Mouse (Mus musculus) forebrain, embryonic 15.5 days (tissue): Measurements from ENCODE around the gene Ufm1. TPM values are rescaled to one million over a fixed set of nuclear protein-coding genes. Genes with fewer than 3 reads are reported as not detected.

ENCODE experiments used
- ATAC-seq: fragments of 200-750 bp; cut with Nextera tagmentation; replicated peaks from 2 replicates; pipeline ENCODE4 v1.8.0; 2017; ENCODE audit warnings: mild to moderate bottlenecking, moderate TSS enrichment, moderate library complexity
- H3K27ac ChIP-seq: fragments of 300-500 bp; sonication (generic); replicated peaks from 2 replicates; pipeline ENCODE4 v1.5.1; 2015; ENCODE audit warnings: mild to moderate bottlenecking, inconsistent platforms
- H3K27me3 ChIP-seq: fragments of 300-500 bp; sonication (generic); 2 replicates; pipeline ENCODE4 v1.6.1; 2015; ENCODE audit warnings: inconsistent platforms
- H3K36me3 ChIP-seq: fragments of 300-500 bp; sonication (generic); 2 replicates; pipeline ENCODE4 v1.6.1; 2015; ENCODE audit warnings: mild to moderate bottlenecking, inconsistent platforms
- H3K4me1 ChIP-seq: fragments of 300-500 bp; sonication (generic); 2 replicates; pipeline ENCODE4 v1.6.1; 2015; ENCODE audit warnings: inconsistent platforms
- H3K4me2 ChIP-seq: fragments of 300-500 bp; sonication (generic); replicated peaks from 2 replicates; pipeline ENCODE4 v1.6.1; 2015; ENCODE audit warnings: mild to moderate bottlenecking, inconsistent platforms
- H3K4me3 ChIP-seq: fragments of 300-500 bp; sonication (generic); 2 replicates; pipeline ENCODE4 v1.5.1; 2015; ENCODE audit warnings: mild to moderate bottlenecking, inconsistent platforms
- H3K9ac ChIP-seq: fragments of 300-500 bp; sonication (generic); replicated peaks from 2 replicates; pipeline ENCODE4 v1.6.1; 2015; ENCODE audit warnings: mild to moderate bottlenecking, inconsistent platforms
- H3K9me3 ChIP-seq: fragments of 300-500 bp; sonication (generic); 2 replicates; pipeline ENCODE4 v1.6.1; 2016; ENCODE audit warnings: inconsistent platforms
- WGBS: fragments of 180-500 bp; shearing (Covaris S2); methylation state at CpG from one replicate; pipeline ENCODE4 v1.1.7; 2015; ENCODE audit warnings: mixed read lengths; 5-methylcytosine and 5-hydroxymethylcytosine counted together
- polyA plus RNA-seq: library from polyadenylated mRNA; unstranded; fragments of >200 nt; fragmentation: Nextera tagmentation; extraction: Ambion mirVana; gene quantifications from 2 replicates; pipeline ENCODE4 v1.2.1, GENCODE M21; 2015

The Ufm1 gene
- 108 and 114 TPM in 2 replicates for polyA plus RNA-seq

- H3K4me3 ChIP-seq, result peak within 1 kb of the TSS; percentile 89
- H3K27ac ChIP-seq, result peak within 1 kb of the TSS; percentile 63; the same call in 1 of the 2 replicates
- WGBS, result under 1% methylated on average over 58 of the region's 58 CpGs
- H3K36me3 ChIP-seq, result peaks cover 31% of the 10 kb centered on the region
- H3K27me3 ChIP-seq, result no peaks in the 10 kb centered on the region
- peak; percentile 99 for ATAC-seq
- H3K9me3 ChIP-seq, result no peaks in the 10 kb centered on the region
- H3K4me2 ChIP-seq, result peak within 1 kb of the TSS; percentile 78
- peak within 1 kb of the TSS; percentile 72 for H3K9ac ChIP-seq
- peaks cover 12% of the 10 kb centered on the region for H3K4me1 ChIP-seq
Observed at GRCm38 (mm10) chr3:53863383-53864220, at the start of gene Ufm1. TSS of gene Ufm1 (minus strand) at chr3:53863830.

- Histone ChIP-seq H3K4me3 (no peak overlapping the region), H3K9ac (no peak overlapping the region), H3K4me2 (no peak overlapping the region), H3K36me3 (no peaks in the 10 kb centered on the region), H3K4me1 (peaks cover 3% of the 10 kb centered on the region; the same call in 1 of the 2 replicates), H3K27me3 (no peaks in the 10 kb centered on the region), H3K9me3 (no peaks in the 10 kb centered on the region), H3K27ac (peak overlapping the region; percentile 66)
- ATAC-seq, result peak; percentile 91
- 62% methylated on average over 12 of the region's 12 CpGs for WGBS
Observed at GRCm38 (mm10) chr3:53890619-53891540, 27.2 kb upstream of the Ufm1 start.

GRCm38 (mm10) chr3:53871596-53871995, 8.0 kb upstream of the Ufm1 start:
- H3K4me3 ChIP-seq, result no peak overlapping the region
- no peaks in the 10 kb centered on the region for H3K27me3 ChIP-seq
- H3K9ac ChIP-seq, result no peak overlapping the region
- H3K9me3 ChIP-seq, result no peaks in the 10 kb centered on the region
- no peak for ATAC-seq
- WGBS, result 95% methylated on average over 1 of the region's 1 CpGs
- H3K36me3 ChIP-seq, result no peaks in the 10 kb centered on the region
- H3K27ac ChIP-seq, result no peak overlapping the region
- peaks cover 7% of the 10 kb centered on the region for H3K4me1 ChIP-seq
- no peak overlapping the region for H3K4me2 ChIP-seq

- H3K4me1 ChIP-seq, result peaks cover 7% of the 10 kb centered on the region
- WGBS, result 81% methylated on average over 6 of the region's 6 CpGs
- H3K9me3 ChIP-seq, result no peaks in the 10 kb centered on the region
- no peak overlapping the region for H3K4me2 ChIP-seq
- ATAC-seq, result no peak
- no peak overlapping the region for H3K27ac ChIP-seq
- H3K36me3 ChIP-seq, result no peaks in the 10 kb centered on the region
- no peak overlapping the region for H3K9ac ChIP-seq
- H3K27me3 ChIP-seq, result no peaks in the 10 kb centered on the region
- no peak overlapping the region for H3K4me3 ChIP-seq
Observed at GRCm38 (mm10) chr3:53870482-53870881, 6.9 kb upstream of the Ufm1 start.

GRCm38 (mm10) chr3:53869263-53869662, 5.6 kb upstream of the Ufm1 start:
- 0% methylated on average over 1 of the region's 1 CpGs for WGBS

GRCm38 (mm10) chr3:53868212-53868611, 4.6 kb upstream of the Ufm1 start:
- Histone ChIP-seq H3K4me3 (no peak overlapping the region), H3K27ac (no peak overlapping the region), H3K9me3 (no peaks in the 10 kb centered on the region), H3K9ac (no peak overlapping the region), H3K36me3 (no peaks in the 10 kb centered on the region), H3K4me1 (peaks cover 7% of the 10 kb centered on the region), H3K4me2 (no peak overlapping the region), H3K27me3 (no peaks in the 10 kb centered on the region)
- 85% methylated on average over 4 of the region's 4 CpGs for WGBS
- no peak for ATAC-seq

More at GRCm38 (mm10) chr3:53869263-53869662, 5.6 kb upstream of the Ufm1 start:
- H3K9ac ChIP-seq, result no peak overlapping the region
- H3K4me2 ChIP-seq, result no peak overlapping the region
- no peaks in the 10 kb centered on the region for H3K36me3 ChIP-seq
- H3K27ac ChIP-seq, result no peak overlapping the region
- no peaks in the 10 kb centered on the region for H3K9me3 ChIP-seq
- no peaks in the 10 kb centered on the region for H3K27me3 ChIP-seq
- no peak overlapping the region for H3K4me3 ChIP-seq
- peaks cover 7% of the 10 kb centered on the region for H3K4me1 ChIP-seq
- no peak for ATAC-seq

- H3K4me3 ChIP-seq, result no peak overlapping the region
- peaks cover 30% of the 10 kb centered on the region for H3K36me3 ChIP-seq
- ATAC-seq, result no peak
- WGBS, result 89% methylated on average over 3 of the region's 3 CpGs
- H3K27me3 ChIP-seq, result no peaks in the 10 kb centered on the region
- no peak overlapping the region for H3K27ac ChIP-seq
- H3K9ac ChIP-seq, result no peak overlapping the region
- no peaks in the 10 kb centered on the region for H3K9me3 ChIP-seq
- no peaks in the 10 kb centered on the region for H3K4me1 ChIP-seq
- no peak overlapping the region for H3K4me2 ChIP-seq
Observed at GRCm38 (mm10) chr3:53854831-53855230, 8.8 kb downstream of the Ufm1 start.

- H3K4me3 ChIP-seq, result no peak overlapping the region
- H3K36me3 ChIP-seq, result peaks cover 24% of the 10 kb centered on the region
- no peaks in the 10 kb centered on the region for H3K4me1 ChIP-seq
- H3K27ac ChIP-seq, result no peak overlapping the region
- H3K27me3 ChIP-seq, result no peaks in the 10 kb centered on the region
- no peak overlapping the region for H3K9ac ChIP-seq
- H3K9me3 ChIP-seq, result no peaks in the 10 kb centered on the region
- no peak overlapping the region for H3K4me2 ChIP-seq
- WGBS, result 83% methylated on average over 4 of the region's 4 CpGs
- ATAC-seq, result no peak
Observed at GRCm38 (mm10) chr3:53854261-53854660, 9.4 kb downstream of the Ufm1 start.

- whole genome bisulfite sequencing, result 86% methylated on average over 11 of the region's 11 CpGs
- no peaks in the 10 kb centered on the region for H3K36me3 ChIP-seq
- H3K4me1 ChIP-seq, result peaks cover 5% of the 10 kb centered on the region; the same call in 1 of the 2 replicates
- H3K27ac ChIP-seq, result no peak overlapping the region
- H3K27me3 ChIP-seq, result no peaks in the 10 kb centered on the region
- no peak overlapping the region for H3K4me3 ChIP-seq
- no peak for ATAC-seq
- no peak overlapping the region for H3K9ac ChIP-seq
- H3K9me3 ChIP-seq, result no peaks in the 10 kb centered on the region
- H3K4me2 ChIP-seq, result no peak overlapping the region
Observed at GRCm38 (mm10) chr3:53848262-53848661, 15.4 kb downstream of the Ufm1 start.

GRCm38 (mm10) chr3:53847726-53848125, 15.9 kb downstream of the Ufm1 start:
- Histone ChIP-seq H3K36me3 (no peaks in the 10 kb centered on the region), H3K4me3 (no peak overlapping the region), H3K4me1 (peaks cover 5% of the 10 kb centered on the region; the same call in 1 of the 2 replicates), H3K4me2 (no peak overlapping the region), H3K9me3 (no peaks in the 10 kb centered on the region), H3K27me3 (no peaks in the 10 kb centered on the region), H3K27ac (no peak overlapping the region), H3K9ac (no peak overlapping the region)
- 76% methylated on average over 4 of the region's 4 CpGs for WGBS
- ATAC-seq, result no peak

- no peak for ATAC-seq
- Histone ChIP-seq H3K4me1 (peaks cover 5% of the 10 kb centered on the region; the same call in 1 of the 2 replicates), H3K27ac (no peak overlapping the region), H3K9me3 (no peaks in the 10 kb centered on the region), H3K27me3 (no peaks in the 10 kb centered on the region), H3K4me3 (no peak overlapping the region), H3K4me2 (no peak overlapping the region), H3K9ac (no peak overlapping the region), H3K36me3 (no peaks in the 10 kb centered on the region)
- WGBS, result 62% methylated on average over 7 of the region's 7 CpGs
Observed at GRCm38 (mm10) chr3:53846206-53846928, 17.3 kb downstream of the Ufm1 start.
